8 mouse cellular contexts compared by ENCODE assay signal in genomic region chr2:85037047-85038026, GRCm38 (mm10). TPM values are rescaled to one million over a fixed set of nuclear protein-coding genes. Genes with fewer than 3 reads are reported as not detected.
DNase-seq lines count a peak whose midpoint lies in the region; ATAC-seq and TF ChIP-seq lines count a peak whose summit lies in the region.

Ssrp1 (plus strand) TSS chr2:85037234.
P2rx3 (minus strand) TSS chr2:85037462.

- peak within 1 kb of the TSS; percentile 73 for H3K4me2 ChIP-seq in forebrain, embryonic 13.5 days
- peak within 1 kb of the TSS; percentile 62 for H3K4me2 ChIP-seq in neural tube, embryonic 15.5 days

- H3K9me3 ChIP-seq in ES-E14 (ENCODE audit: control insufficient read depth, insufficient read depth, low read depth, low read length): no peaks in the 10 kb centered on the region
- no peaks in the 10 kb centered on the region for H3K9me3 ChIP-seq in forebrain, embryonic 13.5 days (replicated peaks)
- H3K9me3 ChIP-seq in neural tube, embryonic 15.5 days (replicated peaks): no peaks in the 10 kb centered on the region

- peaks cover 29% of the 10 kb centered on the region for H3K36me3 ChIP-seq in ES-E14 (ENCODE audit: control insufficient read depth, insufficient read depth, low read length, poor library complexity, severe bottlenecking)
- peaks cover 32% of the 10 kb centered on the region for H3K36me3 ChIP-seq in forebrain, embryonic 13.5 days (ENCODE audit: poor library complexity, severe bottlenecking)
- H3K36me3 ChIP-seq in neural tube, embryonic 15.5 days: peaks cover 32% of the 10 kb centered on the region

- H3K4me1 ChIP-seq in ES-E14 (ENCODE audit: control insufficient read depth in 2 of 2, insufficient read depth in 2 of 2, low read length in 2 of 2, poor library complexity in 1 of 2): peaks cover 3 to 6% of the 10 kb centered on the region in 2 experiments; a peak in 2 of 4 replicates
- H3K4me1 ChIP-seq in forebrain, embryonic 13.5 days: peaks cover 18% of the 10 kb centered on the region
- peaks cover 3% of the 10 kb centered on the region; the same call in 1 of the 2 replicates for H3K4me1 ChIP-seq in lung, adult 2 months (ENCODE audit: control insufficient read depth, insufficient read depth, low read length)
- peaks cover 17% of the 10 kb centered on the region for H3K4me1 ChIP-seq in neural tube, embryonic 15.5 days

- peak within 1 kb of the TSS; percentile 98 for H3K9ac ChIP-seq in ES-E14 (ENCODE audit: insufficient read depth, low read depth, low read length, poor library complexity, severe bottlenecking)
- peak within 1 kb of the TSS; percentile 93 for H3K9ac ChIP-seq in forebrain, embryonic 13.5 days
- peak within 1 kb of the TSS; percentile 92 for H3K9ac ChIP-seq in neural tube, embryonic 15.5 days (replicated peaks)

- intact Hi-C loops in heart, postnatal 10 days (cut with DNase I): no loop called here

- H3K27ac ChIP-seq in ES-E14 (ENCODE audit: insufficient read depth, low read depth, low read length, poor library complexity, severe bottlenecking): peak within 1 kb of the TSS; percentile 66
- H3K27ac ChIP-seq in forebrain, embryonic 13.5 days: peak within 1 kb of the TSS; percentile 81
- H3K27ac ChIP-seq in neural tube, embryonic 15.5 days (replicated peaks): peak within 1 kb of the TSS; percentile 84

- in situ Hi-C loops in ES-E14 (cut with MboI; ENCODE audit: low sequenced_read_pairs in 2 of 2, unreplicated experiment in 2 of 2): no loop called here

- no peaks in the 10 kb centered on the region for H3K27me3 ChIP-seq in forebrain, embryonic 13.5 days
- no peaks in the 10 kb centered on the region for H3K27me3 ChIP-seq in neural tube, embryonic 15.5 days (replicated peaks)

- 1% methylated on average over 63 of the region's 66 CpGs for WGBS in forebrain, embryonic 13.5 days
- WGBS in lung, adult 2 months: 1% methylated on average over 66 of the region's 66 CpGs
- under 1% methylated on average over 66 of the region's 66 CpGs for WGBS in neural tube, embryonic 15.5 days

- peak; percentile 56; the same call in 1 of the 2 replicates for TF ChIP-seq POLR2A in lung, adult 2 months (IDR thresholded peaks at IDR 0.05; ENCODE audit: borderline replicate concordance, extremely low read depth, low read depth, low read length)

- DNase-seq in ES-E14 (ENCODE audit: low read depth, low spot score): peak; percentile 85
- peak; percentile 92 to 97 for DNase-seq in heart, postnatal 10 days
- peak; percentile 91 to 96 for DNase-seq in layer of hippocampus, adult 18-20 months (ENCODE audit: low spot score in 2 of 2)
- DNase-seq in lung, adult 2 months: peak; percentile 85
- DNase-seq in testis, postnatal 10 days (ENCODE audit: low spot score): peak; percentile 91

- TF ChIP-seq CTCF in lung, adult 2 months (IDR thresholded peaks at IDR 0.05; ENCODE audit: insufficient read depth, low read length): no peak

- peak; percentile 91 for ATAC-seq in cerebellum, adult (ENCODE audit: insufficient number of reproducible peaks, low FRiP score, low TSS enrichment)
- peak; percentile 98 for ATAC-seq in forebrain, embryonic 13.5 days
- ATAC-seq in neural tube, embryonic 15.5 days (ENCODE audit: low FRiP score): peak; percentile 96

- peak within 1 kb of the TSS; percentile 89 to 95 for H3K4me3 ChIP-seq in ES-E14 (ENCODE audit: insufficient read depth in 1 of 2, low read depth in 1 of 2, low read length in 2 of 2, poor library complexity in 1 of 2, severe bottlenecking in 1 of 2)
- peak within 1 kb of the TSS; percentile 86 for H3K4me3 ChIP-seq in forebrain, embryonic 13.5 days
- peak within 1 kb of the TSS; percentile 83 for H3K4me3 ChIP-seq in lung, adult 2 months (replicated peaks; ENCODE audit: extremely low read depth, low read depth, low read length)
- peak within 1 kb of the TSS; percentile 81 for H3K4me3 ChIP-seq in neural tube, embryonic 15.5 days (replicated peaks)

TF ChIP-seq in ES-E14, 5 proteins besides CTCF, POLR2A, EP300 and RAD21:
- peak; percentile 67 for TF ChIP-seq HCFC1 (IDR thresholded peaks at IDR 0.05; ENCODE audit: borderline replicate concordance, insufficient read depth, low read length)
- TF ChIP-seq ZNF384 (IDR thresholded peaks at IDR 0.05; ENCODE audit: low read depth, low read length): no peak
- no peak for TF ChIP-seq ZC3H11A (IDR thresholded peaks at IDR 0.05; ENCODE audit: borderline replicate concordance, low read depth, low read length)
- TF ChIP-seq MAFK (IDR thresholded peaks at IDR 0.05; ENCODE audit: insufficient read depth, low read depth, low read length): no peak
- no peak for TF ChIP-seq CHD2 (IDR thresholded peaks at IDR 0.05; ENCODE audit: low read depth, low read length)

RNA-seq across cellular contexts. Expression of gene Ssrp1, which starts in this region (rescaled TPM):
- 206 and 212 TPM in 2 replicates for total RNA-seq in ES-E14 (2012; rRNA removed)
- polyA plus RNA-seq in forebrain, embryonic 13.5 days (2015; fragmentation: Nextera tagmentation; extraction: Ambion mirVana): 281 and 310 TPM in 2 replicates
- total RNA-seq in heart, postnatal 10 days (2021): 10 to 100 TPM; 68.5 to 69.0 TPM
- total RNA-seq in layer of hippocampus, adult 18-20 months (2021): 100 to 1,000 TPM; 114 to 115 TPM
- 72.9 and 97.8 TPM in 2 replicates for polyA plus RNA-seq in lung, adult 2 months (2012; rRNA removed)
- polyA plus RNA-seq in neural tube, embryonic 15.5 days (2015; fragmentation: Nextera tagmentation; extraction: Ambion mirVana): 146 and 191 TPM in 2 replicates

RNA-seq across cellular contexts. Expression of gene P2rx3, which starts in this region (rescaled TPM):
- total RNA-seq in ES-E14 (2012; rRNA removed): 4.6 and 5.1 TPM in 2 replicates
- 0.79 and 0.90 TPM in 2 replicates for polyA plus RNA-seq in forebrain, embryonic 13.5 days (2015; fragmentation: Nextera tagmentation; extraction: Ambion mirVana)
- under 1 TPM; 0.24 to 0.42 TPM for total RNA-seq in heart, postnatal 10 days (2021)
- total RNA-seq in layer of hippocampus, adult 18-20 months (2021): 1 to 10 TPM; 1.6 to 2.1 TPM
- 0.20 and 0.27 TPM in 2 replicates for polyA plus RNA-seq in lung, adult 2 months (2012; rRNA removed)
- 19.5 and 21.6 TPM in 2 replicates for polyA plus RNA-seq in neural tube, embryonic 15.5 days (2015; fragmentation: Nextera tagmentation; extraction: Ambion mirVana)

Comparison
In these comparisons a context has a peak if more than half of its experiments do, and no peak if none do; other contexts are left out.
1. Peak in every context shown above with its lines: DNase-seq, ATAC-seq, H3K4me3 ChIP-seq and H3K27ac ChIP-seq.
2. RNA of gene P2rx3 (polyA plus RNA-seq): 19.5 to 21.6 TPM in neural tube, embryonic 15.5 days; 0.79 to 0.90 TPM in forebrain, embryonic 13.5 days and 0.20 to 0.27 TPM in lung, adult 2 months; every median in the first group is over 10 times any median in the second.